Mouse (Mus musculus) layer of hippocampus, adult 2 months (tissue): ENCODE data around the gene Hoxd13. TPM values are rescaled to one million over a fixed set of nuclear protein-coding genes. Genes with fewer than 3 reads are reported as not detected.
A peak's percentile ranks its signal among the peaks of the same experiment; 100 is the strongest.

Experiments
- DNase-seq, 2 experiments: peaks; one replicate each; pipeline ENCODE4 v3.0.0; 2022; ENCODE audit warnings: low spot score in 2 of 2
- H3K27ac ChIP-seq: fragments of 200-600 bp; 2 replicates; pipeline ENCODE4 v1.8.1; 2022
- H3K4me3 ChIP-seq: fragments of 200-600 bp; 2 replicates; pipeline ENCODE4 v1.8.1; 2022; ENCODE audit warnings: mild to moderate bottlenecking
- CTCF ChIP-seq: fragments of 200-600 bp; conservative IDR thresholded peaks from 2 replicates; pipeline ENCODE4 v1.8.1; 2022; ENCODE audit warnings: antibody characterized with exemption, mild to moderate bottlenecking, moderate library complexity
- long read RNA-seq, 2 experiments: library from polyadenylated mRNA; stranded (forward); transcript quantifications; one replicate each; pipeline ENCODE4 v2.0.0; 2021; ENCODE audit warnings: borderline mapping rate in 2 of 2
- total RNA-seq, 2 experiments: library from RNA; stranded (reverse); gene quantifications; 2 replicates each; pipeline ENCODE4 v1.2.3; 2021

The Hoxd13 gene
- not detected for total RNA-seq
- long read RNA-seq, experiment 1: 0 reads
- long read RNA-seq, experiment 2: 0 reads

GRCm38 (mm10) chr2:74667842-74668357, at the start of gene Hoxd13:
Gene Hoxd13 (plus strand): TSS chr2:74668310.
- DNase-seq: no peak
- no peak for TF ChIP-seq CTCF
- Histone ChIP-seq H3K27ac (no peak within 1 kb of the TSS), H3K4me3 (no peak within 1 kb of the TSS)

GRCm38 (mm10) chr2:74619676-74620246, 48.3 kb upstream of the Hoxd13 start:
- TF ChIP-seq CTCF: no peak
- DNase-seq: no peak
- H3K27ac ChIP-seq: no peak overlapping the region
- H3K4me3 ChIP-seq: no peak overlapping the region

GRCm38 (mm10) chr2:74620368-74620767, 47.7 kb upstream of the Hoxd13 start:
- Histone ChIP-seq H3K27ac (no peak overlapping the region), H3K4me3 (no peak overlapping the region)
- no peak for TF ChIP-seq CTCF
- no peak for DNase-seq

- H3K4me3 ChIP-seq: no peak overlapping the region
- DNase-seq: no peak
- H3K27ac ChIP-seq: no peak overlapping the region
- TF ChIP-seq CTCF: peak; percentile 26; the same call in 1 of the 2 replicates
These were observed 32.7 kb upstream of the Hoxd13 start for GRCm38 (mm10) chr2:74635412-74635811.

- no peak for TF ChIP-seq CTCF
- H3K27ac ChIP-seq: no peak overlapping the region
- H3K4me3 ChIP-seq: no peak overlapping the region
- no peak for DNase-seq
These were observed 25.7 kb upstream of the Hoxd13 start for GRCm38 (mm10) chr2:74642431-74642830.

GRCm38 (mm10) chr2:74645631-74646030, 22.5 kb upstream of the Hoxd13 start:
- Histone ChIP-seq H3K4me3 (no peak overlapping the region), H3K27ac (no peak overlapping the region)
- no peak for DNase-seq
- TF ChIP-seq CTCF: no peak

- no peak for TF ChIP-seq CTCF
- Histone ChIP-seq H3K27ac (no peak overlapping the region), H3K4me3 (no peak overlapping the region)
- no peak for DNase-seq
These were observed 20.8 kb upstream of the Hoxd13 start for GRCm38 (mm10) chr2:74647082-74647864.

- DNase-seq: no peak
- no peak overlapping the region for H3K27ac ChIP-seq
- TF ChIP-seq CTCF: no peak
- no peak overlapping the region for H3K4me3 ChIP-seq
These were observed 15.1 kb upstream of the Hoxd13 start for GRCm38 (mm10) chr2:74652996-74653340.

GRCm38 (mm10) chr2:74653781-74654535, 14.2 kb upstream of the Hoxd13 start:
- H3K4me3 ChIP-seq: no peak overlapping the region
- DNase-seq: no peak
- no peak overlapping the region for H3K27ac ChIP-seq
- TF ChIP-seq CTCF: no peak

- no peak overlapping the region for H3K4me3 ChIP-seq
- DNase-seq: no peak
- H3K27ac ChIP-seq: no peak overlapping the region
- TF ChIP-seq CTCF: no peak
These were observed 13.2 kb upstream of the Hoxd13 start for GRCm38 (mm10) chr2:74654743-74655419.

GRCm38 (mm10) chr2:74655420-74655781, 12.7 kb upstream of the Hoxd13 start:
- TF ChIP-seq CTCF: peak; percentile 65
- no peak overlapping the region for H3K4me3 ChIP-seq
- H3K27ac ChIP-seq: no peak overlapping the region
- DNase-seq: no peak

- no peak overlapping the region for H3K27ac ChIP-seq
- H3K4me3 ChIP-seq: no peak overlapping the region
- DNase-seq: no peak
- TF ChIP-seq CTCF: no peak
These were observed 12.1 kb upstream of the Hoxd13 start for GRCm38 (mm10) chr2:74655821-74656631.
